Mouse (Mus musculus): ENCODE data around the gene Kcnh3. TPM values are rescaled to one million over a fixed set of nuclear protein-coding genes. Genes with fewer than 3 reads are reported as not detected.
"Not testable (repeated sequence)": the region's sequence is repeated elsewhere in the genome, so short reads cannot be mapped to it uniquely, and the experiment has no call there.

Kcnh3 gene
- polyA plus RNA-seq, 1 experiment from 2014 or later = 0.51 TPM

GRCm38 (mm10) chr15:99231998-99232397 is 7.3 kb downstream of the Kcnh3 start:
- ATAC-seq (replicated peaks; ENCODE audit: low FRiP score, low TSS enrichment, low read depth) = no peak
- Histone ChIP-seq H3K9ac (ENCODE audit: low read length) (no peak overlapping the region), H3K4me1 (replicated peaks; ENCODE audit: control insufficient read depth, insufficient read depth, low read length) (peaks cover 9% of the 10 kb centered on the region; the same call in 1 of the 2 replicates), H3K36me3 (ENCODE audit: control insufficient read depth, insufficient read depth, low read length) (no peaks in the 10 kb centered on the region), H3K4me3 (ENCODE audit: low read depth, low read length) (no peak overlapping the region), H3K9me3 (ENCODE audit: control insufficient read depth, low read length) (no peaks in the 10 kb centered on the region), H3K27me3 (replicated peaks; ENCODE audit: control insufficient read depth, insufficient read depth, low read length) (peaks cover 37% of the 10 kb centered on the region), H3K4me2 (ENCODE audit: low read length) (no peak overlapping the region), H3K27ac (ENCODE audit: low read depth) (no peak overlapping the region)
- 63% methylated on average over 10 of the region's 10 CpGs for WGBS
- DNase-seq (ENCODE audit: low spot score) = no peak

GRCm38 (mm10) chr15:99233719-99234118 is 9.1 kb downstream of the Kcnh3 start:
- Histone ChIP-seq H3K4me3 (ENCODE audit: low read depth, low read length) (no peak overlapping the region), H3K27me3 (replicated peaks; ENCODE audit: control insufficient read depth, insufficient read depth, low read length) (peaks cover 22% of the 10 kb centered on the region; the same call in 1 of the 2 replicates), H3K4me1 (replicated peaks; ENCODE audit: control insufficient read depth, insufficient read depth, low read length) (peaks cover 9% of the 10 kb centered on the region; the same call in 1 of the 2 replicates), H3K27ac (ENCODE audit: low read depth) (no peak overlapping the region), H3K9me3 (ENCODE audit: control insufficient read depth, low read length) (no peaks in the 10 kb centered on the region), H3K9ac (ENCODE audit: low read length) (no peak overlapping the region), H3K4me2 (ENCODE audit: low read length) (no peak overlapping the region), H3K36me3 (ENCODE audit: control insufficient read depth, insufficient read depth, low read length) (no peaks in the 10 kb centered on the region)
- 39% methylated on average over 17 of the region's 17 CpGs for WGBS
- no peak for DNase-seq (ENCODE audit: low spot score)
- no peak for ATAC-seq (replicated peaks; ENCODE audit: low FRiP score, low TSS enrichment, low read depth)

GRCm38 (mm10) chr15:99234326-99235010 is 9.8 kb downstream of the Kcnh3 start:
- H3K4me1 ChIP-seq (replicated peaks; ENCODE audit: control insufficient read depth, insufficient read depth, low read length) = peaks cover 9% of the 10 kb centered on the region; the same call in 1 of the 2 replicates
- no peaks in the 10 kb centered on the region for H3K9me3 ChIP-seq (ENCODE audit: control insufficient read depth, low read length)
- H3K36me3 ChIP-seq (ENCODE audit: control insufficient read depth, insufficient read depth, low read length) = no peaks in the 10 kb centered on the region
- peaks cover 15% of the 10 kb centered on the region; the same call in 1 of the 2 replicates for H3K27me3 ChIP-seq (replicated peaks; ENCODE audit: control insufficient read depth, insufficient read depth, low read length)
- H3K27ac ChIP-seq (ENCODE audit: low read depth) = no peak overlapping the region
- H3K4me3 ChIP-seq (ENCODE audit: low read depth, low read length) = no peak overlapping the region
- DNase-seq (ENCODE audit: low spot score) (no peak), ATAC-seq (replicated peaks; ENCODE audit: low FRiP score, low TSS enrichment, low read depth) (no peak)
- H3K9ac ChIP-seq (ENCODE audit: low read length) = no peak overlapping the region
- 52% methylated on average over 12 of the region's 12 CpGs for WGBS
- no peak overlapping the region for H3K4me2 ChIP-seq (ENCODE audit: low read length)

GRCm38 (mm10) chr15:99238006-99238405 is 13.3 kb downstream of the Kcnh3 start:
- H3K4me3 ChIP-seq (ENCODE audit: low read depth, low read length) = no peak overlapping the region
- no peaks in the 10 kb centered on the region for H3K9me3 ChIP-seq (ENCODE audit: control insufficient read depth, low read length)
- H3K9ac ChIP-seq (ENCODE audit: low read length) = no peak overlapping the region
- 64% methylated on average over 11 of the region's 11 CpGs for WGBS
- no peak overlapping the region for H3K27ac ChIP-seq (ENCODE audit: low read depth)
- H3K27me3 ChIP-seq (replicated peaks; ENCODE audit: control insufficient read depth, insufficient read depth, low read length) = no peaks in the 10 kb centered on the region
- no peak overlapping the region for H3K4me2 ChIP-seq (ENCODE audit: low read length)
- ATAC-seq (replicated peaks; ENCODE audit: low FRiP score, low TSS enrichment, low read depth) = no peak
- H3K4me1 ChIP-seq (replicated peaks; ENCODE audit: control insufficient read depth, insufficient read depth, low read length) = peaks cover 9% of the 10 kb centered on the region; the same call in 1 of the 2 replicates
- no peak for DNase-seq (ENCODE audit: low spot score)
- H3K36me3 ChIP-seq (ENCODE audit: control insufficient read depth, insufficient read depth, low read length) = 0 out of 2 replicates have a peak, but pooled peaks cover 12% of the 10 kb centered on the region

GRCm38 (mm10) chr15:99240129-99240528 is 15.5 kb downstream of the Kcnh3 start:
- H3K27ac ChIP-seq (ENCODE audit: low read depth) = no peak overlapping the region
- no peaks in the 10 kb centered on the region for H3K27me3 ChIP-seq (replicated peaks; ENCODE audit: control insufficient read depth, insufficient read depth, low read length)
- DNase-seq (ENCODE audit: low spot score) (no peak), ATAC-seq (replicated peaks; ENCODE audit: low FRiP score, low TSS enrichment, low read depth) (no peak)
- H3K4me1 ChIP-seq (replicated peaks; ENCODE audit: control insufficient read depth, insufficient read depth, low read length) = no peaks in the 10 kb centered on the region
- H3K4me2 ChIP-seq (ENCODE audit: low read length) = no peak overlapping the region
- H3K4me3 ChIP-seq (ENCODE audit: low read depth, low read length) = no peak overlapping the region
- H3K9ac ChIP-seq (ENCODE audit: low read length) = no peak overlapping the region
- H3K36me3 ChIP-seq (ENCODE audit: control insufficient read depth, insufficient read depth, low read length) = peaks cover 33% of the 10 kb centered on the region
- WGBS = 68% methylated on average over 4 of the region's 4 CpGs
- H3K9me3 ChIP-seq (ENCODE audit: control insufficient read depth, low read length) = no peaks in the 10 kb centered on the region

GRCm38 (mm10) chr15:99241249-99241648 is 16.6 kb downstream of the Kcnh3 start:
- Histone ChIP-seq H3K4me1 (replicated peaks; ENCODE audit: control insufficient read depth, insufficient read depth, low read length) (no peaks in the 10 kb centered on the region), H3K9ac (ENCODE audit: low read length) (no peak overlapping the region), H3K4me2 (ENCODE audit: low read length) (no peak overlapping the region), H3K36me3 (ENCODE audit: control insufficient read depth, insufficient read depth, low read length) (peaks cover 38% of the 10 kb centered on the region), H3K27ac (ENCODE audit: low read depth) (no peak overlapping the region), H3K9me3 (ENCODE audit: control insufficient read depth, low read length) (no peaks in the 10 kb centered on the region), H3K27me3 (replicated peaks; ENCODE audit: control insufficient read depth, insufficient read depth, low read length) (no peaks in the 10 kb centered on the region), H3K4me3 (ENCODE audit: low read depth, low read length) (no peak overlapping the region)
- DNase-seq (ENCODE audit: low spot score) (no peak), ATAC-seq (replicated peaks; ENCODE audit: low FRiP score, low TSS enrichment, low read depth) (no peak)
- WGBS = 78% methylated on average over 4 of the region's 4 CpGs

GRCm38 (mm10) chr15:99242045-99242444 is 17.4 kb downstream of the Kcnh3 start:
- Histone ChIP-seq H3K9me3 (ENCODE audit: control insufficient read depth, low read length) (no peaks in the 10 kb centered on the region), H3K36me3 (ENCODE audit: control insufficient read depth, insufficient read depth, low read length) (peaks cover 45% of the 10 kb centered on the region), H3K4me2 (ENCODE audit: low read length) (no peak overlapping the region), H3K27me3 (replicated peaks; ENCODE audit: control insufficient read depth, insufficient read depth, low read length) (no peaks in the 10 kb centered on the region), H3K9ac (ENCODE audit: low read length) (no peak overlapping the region), H3K4me1 (replicated peaks; ENCODE audit: control insufficient read depth, insufficient read depth, low read length) (no peaks in the 10 kb centered on the region), H3K27ac (ENCODE audit: low read depth) (no peak overlapping the region), H3K4me3 (ENCODE audit: low read depth, low read length) (no peak overlapping the region)
- no peak for DNase-seq (ENCODE audit: low spot score)
- no peak for ATAC-seq (replicated peaks; ENCODE audit: low FRiP score, low TSS enrichment, low read depth)
- WGBS = 92% methylated on average over 10 of the region's 10 CpGs

- not testable (repeated sequence) for H3K4me2 ChIP-seq (ENCODE audit: low read length); H3K27me3 ChIP-seq (replicated peaks; ENCODE audit: control insufficient read depth, insufficient read depth, low read length); DNase-seq (ENCODE audit: low spot score); ATAC-seq (replicated peaks; ENCODE audit: low FRiP score, low TSS enrichment, low read depth); H3K9me3 ChIP-seq (ENCODE audit: control insufficient read depth, low read length); H3K4me1 ChIP-seq (replicated peaks; ENCODE audit: control insufficient read depth, insufficient read depth, low read length); H3K27ac ChIP-seq (ENCODE audit: low read depth); H3K9ac ChIP-seq (ENCODE audit: low read length); H3K4me3 ChIP-seq (ENCODE audit: low read depth, low read length)
- WGBS = 87% methylated on average over 6 of the region's 6 CpGs
- peaks cover 64% of the 10 kb centered on the region for H3K36me3 ChIP-seq (ENCODE audit: control insufficient read depth, insufficient read depth, low read length)
Measured at GRCm38 (mm10) chr15:99246736-99247135, 22.1 kb downstream of the Kcnh3 start.

GRCm38 (mm10) chr15:99248972-99249371 is 24.3 kb downstream of the Kcnh3 start:
- Histone ChIP-seq H3K4me3 (ENCODE audit: low read depth, low read length) (no peak overlapping the region), H3K4me2 (ENCODE audit: low read length) (no peak overlapping the region), H3K4me1 (replicated peaks; ENCODE audit: control insufficient read depth, insufficient read depth, low read length) (peaks cover 5% of the 10 kb centered on the region), H3K27me3 (replicated peaks; ENCODE audit: control insufficient read depth, insufficient read depth, low read length) (no peaks in the 10 kb centered on the region), H3K9me3 (ENCODE audit: control insufficient read depth, low read length) (no peaks in the 10 kb centered on the region), H3K27ac (ENCODE audit: low read depth) (no peak overlapping the region), H3K9ac (ENCODE audit: low read length) (no peak overlapping the region), H3K36me3 (ENCODE audit: control insufficient read depth, insufficient read depth, low read length) (peaks cover 47% of the 10 kb centered on the region)
- 72% methylated on average over 9 of the region's 9 CpGs for WGBS
- no peak for ATAC-seq (replicated peaks; ENCODE audit: low FRiP score, low TSS enrichment, low read depth)
- no peak for DNase-seq (ENCODE audit: low spot score)

Measured in intestine, embryonic 14.5 days (tissue).